Mouse (Mus musculus) lung, postnatal 0 days (tissue): ENCODE data around the gene Actr2. TPM values are rescaled to one million over a fixed set of nuclear protein-coding genes. Genes with fewer than 3 reads are reported as not detected.

Source experiments
- ATAC-seq: fragments of 200-750 bp; cut with Nextera tagmentation; 2 replicates; pipeline ENCODE4 v1.8.0; 2017; ENCODE audit warnings: moderate library complexity
- DNase-seq: peaks from one replicate; pipeline ENCODE4 v3.0.0-alpha.2; 2016; ENCODE audit warnings: low spot score
- H3K27ac ChIP-seq: fragments of 300-500 bp; sonication (generic); 2 replicates; pipeline ENCODE4 v1.5.1; 2014; ENCODE audit warnings: antibody characterized with exemption, mild to moderate bottlenecking, low read length, mixed read lengths
- H3K27me3 ChIP-seq: fragments of 300-500 bp; sonication (generic); replicated peaks from 2 replicates; pipeline ENCODE4 v1.6.1; 2014; ENCODE audit warnings: low read length, mixed read lengths; ENCODE audit not compliant: insufficient read depth
- H3K36me3 ChIP-seq: fragments of 300-500 bp; sonication (generic); 2 replicates; pipeline ENCODE4 v1.6.1; 2014; ENCODE audit warnings: low read length, mixed read lengths; ENCODE audit not compliant: insufficient read depth
- H3K4me1 ChIP-seq: fragments of 300-500 bp; sonication (generic); 2 replicates; pipeline ENCODE4 v1.6.1; 2014; ENCODE audit warnings: antibody characterized with exemption, low read depth, low read length, mixed read lengths; ENCODE audit not compliant: insufficient read depth
- H3K4me2 ChIP-seq: fragments of 300-500 bp; sonication (generic); replicated peaks from 2 replicates; pipeline ENCODE4 v1.6.1; 2014; ENCODE audit warnings: low read depth, mild to moderate bottlenecking, low read length, moderate library complexity, mixed read lengths
- H3K4me3 ChIP-seq: fragments of 300-500 bp; sonication (generic); 2 replicates; pipeline ENCODE4 v1.5.1; 2014; ENCODE audit warnings: low read depth, low read length
- H3K9ac ChIP-seq: fragments of 300-500 bp; sonication (generic); replicated peaks from 2 replicates; pipeline ENCODE4 v1.6.1; 2014; ENCODE audit warnings: low read depth, mild to moderate bottlenecking
- H3K9me3 ChIP-seq: fragments of 300-500 bp; sonication (generic); 2 replicates; pipeline ENCODE4 v1.6.1; 2016; ENCODE audit warnings: low read length, mixed read lengths
- CTCF ChIP-seq: IDR thresholded peaks from 2 replicates; pipeline ENCODE4 v1.5.1; 2016; ENCODE audit warnings: antibody characterized with exemption, mild to moderate bottlenecking
- EP300 ChIP-seq: IDR thresholded peaks from 2 replicates; pipeline ENCODE4 v1.6.1; 2016; ENCODE audit warnings: antibody characterized with exemption, mild to moderate bottlenecking, control low read depth
- WGBS: fragments of 180-500 bp; shearing (Covaris S2); extraction: QIAGEN DNeasy Blood & Tissue Kit; methylation state at CpG from one replicate; pipeline ENCODE4 v1.1.7; 2014; 5-methylcytosine and 5-hydroxymethylcytosine counted together
- polyA plus RNA-seq: library from polyadenylated mRNA; unstranded; fragments of >200 nt; fragmentation: Nextera tagmentation; extraction: Ambion mirVana; gene quantifications from 2 replicates; pipeline ENCODE4 v1.2.1, GENCODE M21; 2015

The Actr2 gene
- polyA plus RNA-seq, 1 experiment from 2014 or later = 93.1 TPM

DNA sequence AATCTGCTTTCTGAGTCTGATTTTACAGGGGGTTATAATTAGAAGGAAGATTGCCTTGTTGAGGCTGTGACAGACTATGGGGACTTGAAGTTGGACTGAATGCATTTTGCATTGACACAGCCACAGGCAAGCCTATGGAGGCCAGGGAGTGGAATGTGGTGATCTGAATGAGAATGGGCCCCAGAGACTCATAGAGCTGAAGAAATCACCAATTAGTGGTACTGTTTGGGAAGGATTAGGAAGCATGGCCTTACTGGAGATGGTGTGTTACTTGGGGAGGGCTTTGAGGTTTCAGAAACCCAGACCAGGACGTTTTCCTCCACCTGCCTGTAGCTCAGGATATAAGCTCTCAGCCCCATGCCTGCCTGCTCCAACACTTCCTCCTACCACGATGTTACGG is 53.0 kb downstream of the Actr2 start:
- H3K4me1 ChIP-seq = no peaks in the 10 kb centered on the region
- DNase-seq (no peak), ATAC-seq (no peak)
- H3K9me3 ChIP-seq = no peaks in the 10 kb centered on the region
- no peak for TF ChIP-seq EP300
- TF ChIP-seq CTCF = no peak
- H3K27me3 ChIP-seq = no peaks in the 10 kb centered on the region
- peaks cover 12% of the 10 kb centered on the region; the same call in 1 of the 2 replicates for H3K36me3 ChIP-seq
- H3K4me3 ChIP-seq = no peak overlapping the region
- H3K9ac ChIP-seq = no peak overlapping the region
- no peak overlapping the region for H3K27ac ChIP-seq
- WGBS = 86% methylated on average over 3 of the region's 3 CpGs
- no peak overlapping the region for H3K4me2 ChIP-seq

GRCm38 (mm10) chr11:20057429-20057828 is 55.3 kb downstream of the Actr2 start:
- Histone ChIP-seq H3K9ac (no peak overlapping the region), H3K36me3 (peaks cover 9% of the 10 kb centered on the region; the same call in 1 of the 2 replicates), H3K27ac (no peak overlapping the region), H3K4me2 (no peak overlapping the region), H3K4me3 (no peak overlapping the region), H3K27me3 (no peaks in the 10 kb centered on the region), H3K9me3 (no peaks in the 10 kb centered on the region), H3K4me1 (no peaks in the 10 kb centered on the region)
- ATAC-seq = 0 out of 2 replicates have a peak, but pooled peaks have one; percentile 17
- TF ChIP-seq EP300 = no peak
- TF ChIP-seq CTCF = no peak
- WGBS = 82% methylated on average over 2 of the region's 2 CpGs
- no peak for DNase-seq

- ATAC-seq (no peak), DNase-seq (no peak)
- H3K9me3 ChIP-seq = no peaks in the 10 kb centered on the region
- H3K36me3 ChIP-seq = peaks cover 9% of the 10 kb centered on the region; the same call in 1 of the 2 replicates
- no peaks in the 10 kb centered on the region for H3K27me3 ChIP-seq
- no peak overlapping the region for H3K4me3 ChIP-seq
- no peak overlapping the region for H3K4me2 ChIP-seq
- TF ChIP-seq EP300 = no peak
- TF ChIP-seq CTCF = no peak
- H3K27ac ChIP-seq = no peak overlapping the region
- no peak overlapping the region for H3K9ac ChIP-seq
- H3K4me1 ChIP-seq = no peaks in the 10 kb centered on the region
- 94% methylated on average over 1 of the region's 1 CpGs for WGBS
These were observed 56.5 kb downstream of the Actr2 start for GRCm38 (mm10) chr11:20056168-20056567.

DNA sequence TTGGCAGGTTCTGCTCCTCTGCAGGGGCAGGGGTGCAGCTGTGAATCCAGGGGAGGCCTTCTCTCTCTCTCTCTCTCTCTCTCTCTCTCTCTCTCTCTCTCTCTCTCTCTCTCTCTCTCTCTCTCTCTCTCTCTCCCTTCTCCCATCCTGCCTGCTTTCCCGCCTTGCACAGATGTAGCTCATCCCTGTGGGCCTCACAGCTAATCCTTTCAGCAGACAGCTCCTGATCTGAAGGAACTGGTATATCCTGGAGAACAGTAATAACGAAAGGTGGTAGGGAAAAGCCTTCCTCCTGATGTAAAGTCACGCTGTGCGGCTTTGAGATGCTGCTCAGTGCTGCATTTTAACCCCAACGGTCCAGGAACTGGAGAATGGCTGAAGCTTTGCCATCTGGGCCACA is 58.1 kb downstream of the Actr2 start:
- H3K4me1 ChIP-seq = no peaks in the 10 kb centered on the region
- DNase-seq (no peak), ATAC-seq (no peak)
- no peak overlapping the region for H3K4me3 ChIP-seq
- no peaks in the 10 kb centered on the region for H3K9me3 ChIP-seq
- 51% methylated on average over 5 of the region's 5 CpGs for WGBS
- H3K9ac ChIP-seq = no peak overlapping the region
- TF ChIP-seq CTCF = no peak
- TF ChIP-seq EP300 = no peak
- no peak overlapping the region for H3K27ac ChIP-seq
- H3K27me3 ChIP-seq = no peaks in the 10 kb centered on the region
- H3K36me3 ChIP-seq = peaks cover 6% of the 10 kb centered on the region; the same call in 1 of the 2 replicates
- H3K4me2 ChIP-seq = no peak overlapping the region

GRCm38 (mm10) chr11:20053951-20054350 is 58.8 kb downstream of the Actr2 start:
- WGBS = 80% methylated on average over 3 of the region's 3 CpGs
- Histone ChIP-seq H3K27me3 (no peaks in the 10 kb centered on the region), H3K36me3 (peaks cover 3% of the 10 kb centered on the region; the same call in 1 of the 2 replicates), H3K4me1 (no peaks in the 10 kb centered on the region), H3K4me2 (no peak overlapping the region), H3K4me3 (no peak overlapping the region), H3K27ac (no peak overlapping the region), H3K9ac (no peak overlapping the region), H3K9me3 (no peaks in the 10 kb centered on the region)
- TF ChIP-seq EP300 (no peak), CTCF (no peak)
- no peak for DNase-seq
- ATAC-seq = no peak

- 62% methylated on average over 13 of the region's 13 CpGs for WGBS
These were observed 59.7 kb downstream of the Actr2 start for GRCm38 (mm10) chr11:20052814-20053536.

More at GRCm38 (mm10) chr11:20052814-20053536, 59.7 kb downstream of the Actr2 start:
- Histone ChIP-seq H3K9me3 (no peaks in the 10 kb centered on the region), H3K27me3 (no peaks in the 10 kb centered on the region), H3K27ac (no peak overlapping the region), H3K4me2 (no peak overlapping the region), H3K36me3 (no peaks in the 10 kb centered on the region), H3K9ac (no peak overlapping the region), H3K4me3 (no peak overlapping the region), H3K4me1 (no peaks in the 10 kb centered on the region)
- DNase-seq = no peak
- no peak for ATAC-seq
- TF ChIP-seq CTCF (no peak), EP300 (no peak)
